Mouse (Mus musculus) erythroblast, embryonic 14.5 days (primary cell): ENCODE data around the gene Sgk1. TPM values are rescaled to one million over a fixed set of nuclear protein-coding genes. Genes with fewer than 3 reads are reported as not detected.
A peak's percentile ranks its signal among the peaks of the same experiment; 100 is the strongest.

Experiments
- H3K27me3 ChIP-seq: 2 replicates; pipeline ENCODE4 v1.6.1; 2012; ENCODE audit warnings: inconsistent platforms; ENCODE audit not compliant: control insufficient read depth
- H3K36me3 ChIP-seq: 2 replicates; pipeline ENCODE4 v1.6.1; 2012; ENCODE audit warnings: mild to moderate bottlenecking, inconsistent platforms; ENCODE audit not compliant: control insufficient read depth
- H3K4me1 ChIP-seq: 2 replicates; pipeline ENCODE4 v1.6.1; 2012; ENCODE audit warnings: inconsistent platforms; ENCODE audit not compliant: control insufficient read depth
- H3K4me3 ChIP-seq: replicated peaks from 2 replicates; pipeline ENCODE3; 2012; ENCODE audit warnings: moderate library complexity, mild to moderate bottlenecking, inconsistent platforms
- H3K9me3 ChIP-seq: 2 replicates; pipeline ENCODE4 v1.6.1; 2012; ENCODE audit warnings: low read length, inconsistent platforms, mixed read lengths; ENCODE audit not compliant: control insufficient read depth
- GATA1 ChIP-seq: IDR thresholded peaks from 2 replicates; pipeline ENCODE4 v1.6.1; 2012; ENCODE audit warnings: low read length, inconsistent platforms, mixed read lengths
- TAL1 ChIP-seq: IDR thresholded peaks from 3 replicates; pipeline ENCODE4 v1.6.1; 2012; ENCODE audit warnings: low read length, inconsistent platforms, mixed read lengths
- polyA plus RNA-seq: library from polyadenylated mRNA; stranded (reverse); fragments of >175 nt; gene quantifications from 2 replicates; pipeline ENCODE4 v1.2.3, GENCODE M21; 2012

The Sgk1 gene
- polyA plus RNA-seq, 1 experiment, result 0.03 TPM

DNA sequence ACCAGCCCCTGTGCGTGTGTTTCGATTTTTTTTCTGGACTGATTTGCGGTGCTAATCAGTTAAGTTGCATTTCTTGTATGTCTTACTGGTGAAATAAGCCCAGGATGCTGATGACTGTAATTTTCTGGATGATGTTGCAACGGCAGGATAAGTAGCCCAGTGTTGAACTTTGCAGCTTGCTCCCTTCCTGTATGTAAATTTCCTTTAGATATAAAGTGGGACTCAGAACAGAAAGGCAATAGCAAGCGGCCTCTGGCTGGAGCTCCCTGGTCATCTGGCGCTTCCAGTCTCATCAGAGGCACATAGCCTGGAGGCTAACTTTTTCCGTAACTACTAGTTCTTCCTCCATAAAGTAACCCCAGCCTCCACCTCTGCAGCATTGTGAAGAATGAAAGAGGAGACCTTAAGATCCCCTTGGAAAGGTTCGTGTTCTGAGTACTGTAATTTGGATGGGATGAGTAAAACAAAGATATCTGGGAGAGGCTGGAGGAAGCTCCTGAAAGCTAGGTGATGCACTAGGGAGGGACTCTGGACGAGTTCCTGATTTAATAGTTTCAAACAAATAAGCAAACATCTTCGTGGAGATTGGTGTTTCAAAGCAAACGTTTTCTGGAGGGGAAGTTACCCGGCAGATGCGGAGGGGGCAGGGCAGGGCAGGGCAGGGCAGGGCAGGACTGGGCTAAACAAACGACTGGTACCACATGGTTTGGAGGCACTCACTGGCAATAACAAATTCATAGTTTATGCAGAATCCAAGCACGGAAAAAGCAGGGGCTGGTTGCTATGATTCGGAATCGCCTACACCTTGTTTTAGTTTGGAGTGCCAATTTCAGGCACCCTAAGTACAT lies 110.2 kb downstream of the Sgk1 start:
- Histone ChIP-seq H3K9me3 (peaks cover 3% of the 10 kb centered on the region; the same call in 1 of the 2 replicates), H3K36me3 (peaks cover 2% of the 10 kb centered on the region; the same call in 1 of the 2 replicates), H3K4me1 (peaks cover 17% of the 10 kb centered on the region), H3K4me3 (peak overlapping the region; percentile 24), H3K27me3 (peaks cover 45% of the 10 kb centered on the region)
- TF ChIP-seq TAL1 (no peak), GATA1 (no peak)

DNA sequence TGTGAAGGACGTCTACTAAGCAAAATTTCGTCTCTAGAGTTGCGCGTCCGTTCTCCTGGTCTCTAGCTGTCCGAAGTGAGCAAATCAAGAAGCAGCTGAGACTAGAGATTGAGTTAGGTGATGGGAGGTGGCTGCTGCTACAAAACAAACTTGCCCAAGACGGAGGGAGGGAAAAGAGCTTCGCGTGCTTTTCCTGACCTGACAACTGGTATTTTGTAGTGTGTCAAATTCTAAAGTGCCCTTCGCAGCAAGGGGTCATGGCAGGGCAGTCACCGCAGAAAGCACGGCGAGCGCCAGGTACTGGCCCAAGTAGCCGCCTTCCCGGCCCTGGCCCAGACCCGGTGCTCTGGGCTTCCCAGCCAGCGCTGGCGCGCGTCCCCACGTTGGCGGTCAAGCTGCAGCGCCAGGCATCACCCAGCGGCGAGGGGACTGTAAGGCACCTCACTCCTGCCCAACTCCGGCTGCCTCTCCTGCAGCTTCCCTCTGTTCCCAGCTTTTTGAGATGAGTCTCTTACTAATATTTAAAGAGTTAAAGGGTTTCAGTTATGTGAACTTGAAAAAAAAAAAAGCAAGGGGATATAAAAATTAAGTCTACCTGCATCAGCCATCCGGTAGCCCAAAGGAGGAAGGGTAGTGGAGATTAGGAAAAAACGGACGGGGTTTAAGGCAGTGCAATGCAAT lies 111.0 kb downstream of the Sgk1 start:
- TF ChIP-seq GATA1 (no peak), TAL1 (no peak)
- peaks cover 17% of the 10 kb centered on the region for H3K4me1 ChIP-seq
- H3K27me3 ChIP-seq, result peaks cover 45% of the 10 kb centered on the region
- peak overlapping the region; percentile 24 for H3K4me3 ChIP-seq
- peaks cover 2% of the 10 kb centered on the region; the same call in 1 of the 2 replicates for H3K36me3 ChIP-seq
- H3K9me3 ChIP-seq, result peaks cover 3% of the 10 kb centered on the region; the same call in 1 of the 2 replicates

DNA sequence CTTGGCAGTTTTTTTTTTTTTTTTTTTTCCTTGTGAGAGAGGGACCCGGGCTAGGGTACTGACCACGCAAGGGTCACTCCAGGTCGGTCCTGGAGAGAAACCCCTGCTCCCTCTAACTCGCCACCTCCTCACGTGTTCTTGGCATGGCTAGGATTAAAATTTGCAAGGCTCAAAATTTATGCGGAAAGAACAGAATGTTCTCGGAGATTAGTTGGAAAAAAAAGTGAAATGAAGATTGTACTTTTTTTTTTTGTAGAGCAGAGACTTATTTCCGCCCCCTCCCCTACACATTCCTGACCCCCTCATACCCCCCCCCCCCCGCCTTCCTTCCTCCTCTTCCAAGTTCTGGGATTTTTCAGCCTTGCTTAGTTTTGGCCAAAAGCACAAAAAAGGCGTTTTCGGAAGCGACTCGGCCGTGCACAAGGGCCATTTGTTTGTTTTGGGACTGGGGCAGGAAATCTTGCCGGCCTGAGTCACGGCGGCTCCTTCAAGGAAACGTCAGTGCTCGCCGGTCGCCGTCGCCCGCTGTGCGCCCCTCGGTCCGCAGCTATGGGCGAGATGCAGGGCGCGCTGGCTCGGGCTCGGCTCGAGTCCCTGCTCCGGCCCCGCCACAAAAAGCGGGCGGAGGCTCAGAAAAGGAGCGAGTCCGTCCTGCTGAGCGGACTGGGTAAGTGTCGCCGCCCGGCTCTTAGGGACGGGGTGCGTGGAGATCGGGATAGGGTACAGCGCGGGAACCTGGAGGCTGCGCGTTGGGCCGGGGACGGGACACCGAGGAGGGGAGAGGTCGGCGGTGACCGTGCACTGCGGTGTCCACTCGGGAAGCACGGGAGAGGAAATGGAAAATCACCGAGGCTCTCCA lies 111.8 kb downstream of the Sgk1 start:
- peaks cover 3% of the 10 kb centered on the region; the same call in 1 of the 2 replicates for H3K9me3 ChIP-seq
- TF ChIP-seq TAL1 (no peak), GATA1 (no peak)

DNA sequence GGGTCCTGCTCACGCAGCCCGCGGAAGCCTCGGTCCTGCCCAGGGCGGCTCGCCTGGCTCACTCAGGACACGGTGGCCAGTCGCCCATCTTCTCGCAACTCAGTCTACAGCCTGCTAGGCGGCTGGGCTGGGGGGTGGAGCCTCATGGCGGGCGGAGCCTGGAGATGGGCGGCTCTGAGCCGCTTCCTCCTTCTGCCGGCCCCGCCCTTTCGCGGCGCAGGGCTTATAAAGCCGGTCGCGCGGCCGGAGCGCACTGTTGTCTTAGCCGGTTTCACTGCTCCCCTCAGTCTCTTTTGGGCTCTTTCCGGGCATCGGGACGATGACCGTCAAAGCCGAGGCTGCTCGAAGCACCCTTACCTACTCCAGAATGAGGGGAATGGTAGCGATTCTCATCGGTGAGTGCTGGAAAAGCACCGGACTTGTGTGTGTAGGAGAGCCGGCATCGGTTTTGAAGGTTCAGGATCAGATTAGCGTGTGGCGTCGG lies 112.5 kb downstream of the Sgk1 start:
- H3K4me1 ChIP-seq, result peaks cover 17% of the 10 kb centered on the region
- TF ChIP-seq GATA1 (no peak), TAL1 (no peak)

More for the DNA sequence above, 111.8 kb downstream of the Sgk1 start:
- Histone ChIP-seq H3K4me3 (peak overlapping the region; percentile 71), H3K4me1 (peaks cover 17% of the 10 kb centered on the region), H3K36me3 (peaks cover 2% of the 10 kb centered on the region; the same call in 1 of the 2 replicates), H3K27me3 (peaks cover 45% of the 10 kb centered on the region)

DNA sequence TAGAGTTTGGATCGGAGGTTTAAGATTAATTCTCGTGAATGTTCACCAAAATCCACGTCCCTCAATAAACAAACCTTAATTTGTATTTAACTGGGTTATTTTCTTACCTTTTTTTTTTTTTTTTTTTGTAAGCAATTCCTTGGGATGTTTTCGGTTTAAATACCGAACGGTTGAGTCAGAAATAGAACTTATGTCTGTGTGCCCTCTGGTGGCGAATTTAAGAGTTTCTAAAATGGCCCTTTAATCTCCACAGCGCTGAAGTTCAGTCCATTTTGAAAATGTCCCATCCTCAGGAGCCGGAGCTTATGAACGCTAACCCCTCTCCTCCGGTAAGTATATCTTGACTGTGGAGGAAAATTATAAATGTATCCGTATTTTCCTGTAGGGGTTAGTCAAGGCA lies 113.2 kb downstream of the Sgk1 start:
- peaks cover 2% of the 10 kb centered on the region; the same call in 1 of the 2 replicates for H3K36me3 ChIP-seq
- H3K4me3 ChIP-seq, result peak overlapping the region; percentile 71
- peaks cover 45% of the 10 kb centered on the region for H3K27me3 ChIP-seq
- TF ChIP-seq TAL1, result no peak
- no peak for TF ChIP-seq GATA1
- H3K4me1 ChIP-seq, result peaks cover 17% of the 10 kb centered on the region
- peaks cover 3% of the 10 kb centered on the region; the same call in 1 of the 2 replicates for H3K9me3 ChIP-seq

More for the DNA sequence above, 112.5 kb downstream of the Sgk1 start:
- peaks cover 45% of the 10 kb centered on the region for H3K27me3 ChIP-seq
- peaks cover 2% of the 10 kb centered on the region; the same call in 1 of the 2 replicates for H3K36me3 ChIP-seq
- H3K9me3 ChIP-seq, result peaks cover 3% of the 10 kb centered on the region; the same call in 1 of the 2 replicates
- H3K4me3 ChIP-seq, result peak overlapping the region; percentile 71

DNA sequence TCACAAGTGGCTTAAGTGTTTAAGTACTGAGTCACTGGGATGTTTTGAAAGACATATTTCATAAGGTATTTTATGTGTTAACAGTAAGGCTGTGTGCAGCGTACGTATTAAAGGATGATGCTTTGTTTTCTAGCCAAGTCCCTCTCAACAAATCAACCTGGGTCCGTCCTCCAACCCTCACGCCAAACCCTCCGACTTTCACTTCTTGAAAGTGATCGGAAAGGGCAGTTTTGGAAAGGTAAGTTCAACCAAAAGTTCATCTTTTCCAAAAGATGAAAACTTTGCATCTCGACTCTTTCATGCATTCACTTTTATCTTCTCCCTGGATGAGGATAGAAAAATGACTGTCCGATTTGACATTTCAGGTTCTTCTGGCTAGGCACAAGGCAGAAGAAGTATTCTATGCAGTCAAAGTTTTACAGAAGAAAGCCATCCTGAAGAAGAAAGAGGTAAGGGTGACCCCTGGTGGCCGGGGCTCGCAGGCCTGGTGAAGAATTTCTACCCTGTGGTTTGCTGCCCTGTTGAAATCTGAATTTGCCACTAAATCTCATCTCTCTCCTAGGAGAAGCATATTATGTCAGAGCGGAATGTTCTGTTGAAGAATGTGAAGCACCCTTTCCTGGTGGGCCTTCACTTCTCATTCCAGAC lies 113.8 kb downstream of the Sgk1 start:
- Histone ChIP-seq H3K27me3 (peaks cover 41% of the 10 kb centered on the region), H3K4me1 (peaks cover 17% of the 10 kb centered on the region), H3K9me3 (peaks cover 3% of the 10 kb centered on the region; the same call in 1 of the 2 replicates), H3K4me3 (peak overlapping the region; percentile 71), H3K36me3 (peaks cover 2% of the 10 kb centered on the region; the same call in 1 of the 2 replicates)
- no peak for TF ChIP-seq GATA1
- no peak for TF ChIP-seq TAL1

DNA sequence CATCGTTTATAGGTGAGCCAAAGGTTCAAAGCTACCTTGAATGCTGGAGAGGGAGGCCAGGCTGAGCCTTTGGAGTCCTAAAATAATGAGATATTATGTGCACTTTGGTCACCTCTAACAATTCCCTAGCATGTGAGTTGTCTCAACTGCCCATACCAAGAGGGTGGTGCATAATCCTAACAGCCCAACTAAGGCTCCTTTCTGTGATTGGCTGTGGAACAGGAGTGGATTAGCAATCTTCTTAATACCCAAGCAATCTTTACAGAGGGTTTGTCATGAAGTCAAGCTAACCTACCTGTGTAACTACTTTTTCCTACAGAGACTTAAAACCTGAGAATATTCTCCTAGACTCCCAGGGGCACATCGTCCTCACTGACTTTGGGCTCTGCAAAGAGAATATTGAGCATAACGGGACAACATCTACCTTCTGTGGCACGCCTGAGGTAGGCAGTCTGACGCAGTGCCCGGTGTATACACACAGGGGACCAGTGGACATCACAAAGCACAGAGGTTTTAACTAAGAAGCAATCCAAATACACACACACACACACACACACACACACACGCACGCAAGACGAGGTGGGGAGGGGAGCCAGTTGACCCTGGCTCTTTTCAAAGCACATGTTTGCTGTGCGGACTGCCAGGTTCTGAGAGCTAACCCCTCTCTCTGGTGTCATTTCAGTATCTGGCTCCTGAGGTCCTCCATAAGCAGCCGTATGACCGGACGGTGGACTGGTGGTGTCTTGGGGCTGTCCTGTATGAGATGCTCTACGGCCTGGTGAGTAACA lies 114.9 kb downstream of the Sgk1 start:
- Histone ChIP-seq H3K4me1 (peaks cover 17% of the 10 kb centered on the region), H3K36me3 (peaks cover 2% of the 10 kb centered on the region; the same call in 1 of the 2 replicates), H3K9me3 (peaks cover 3% of the 10 kb centered on the region; the same call in 1 of the 2 replicates), H3K4me3 (no peak overlapping the region), H3K27me3 (peaks cover 30% of the 10 kb centered on the region)
- TF ChIP-seq TAL1, result no peak
- no peak for TF ChIP-seq GATA1
